22 mouse cellular contexts compared by ENCODE assay signal in the genomic region with DNA sequence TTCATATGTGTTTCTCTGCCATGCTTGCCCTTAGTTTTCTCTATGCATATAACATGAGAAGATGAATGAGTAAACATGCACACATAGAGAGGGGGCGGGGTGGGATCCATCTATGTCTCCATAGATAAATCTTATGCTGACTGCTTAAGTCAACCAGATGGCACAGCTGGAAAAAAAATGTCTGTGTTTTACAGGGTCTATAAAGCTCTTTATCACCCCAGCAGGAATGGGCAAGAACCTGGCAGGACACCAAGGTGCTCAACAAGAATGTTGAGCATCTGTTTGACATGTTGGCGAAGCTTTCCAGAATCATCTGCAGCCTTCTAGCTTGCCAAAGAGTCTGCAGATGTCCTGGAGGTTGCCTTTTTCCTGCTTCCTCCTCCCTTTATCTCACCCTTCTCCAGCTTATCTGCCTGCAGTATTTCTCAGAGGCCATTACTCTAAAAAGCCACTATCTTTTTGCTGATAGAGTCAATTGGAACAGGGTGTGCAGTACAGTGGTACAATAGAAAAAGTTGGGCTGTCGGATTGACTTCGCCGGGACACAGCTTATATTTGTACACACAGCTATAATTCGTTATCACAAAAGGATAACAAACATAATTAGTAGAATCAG.
DNase-seq lines count a peak whose midpoint lies in the region; ATAC-seq and TF ChIP-seq lines count a peak whose summit lies in the region.
"Had no signal": no experiment of that assay in that cellular context is flagged by ENCODE, and none has a peak within 500 bp of the region (broad histone marks: within the 10 kb centered on the region; RNA-seq: fewer than 3 reads in every experiment).

No protein-coding gene starts in this region.

- H3K4me3 ChIP-seq in forebrain, embryonic 13.5 days: no peak overlapping the region
- H3K4me3 ChIP-seq in forebrain, embryonic 10.5 days: no peak overlapping the region
- no peak overlapping the region for H3K4me3 ChIP-seq in heart, embryonic 15.5 days
- H3K4me3 ChIP-seq in heart, embryonic 10.5 days: no peak overlapping the region
- H3K4me3 ChIP-seq in hindbrain, postnatal 0 days (ENCODE audit: low read length): no peak overlapping the region
- H3K4me3 ChIP-seq in hindbrain, embryonic 11.5 days (ENCODE audit: low read depth, low read length): no peak overlapping the region
- H3K4me3 ChIP-seq: embryonic facial prominence, embryonic 12.5 days; layer of hippocampus, adult 2 months; limb, embryonic 13.5 days; midbrain, embryonic 15.5 days had no signal

- no peaks in the 10 kb centered on the region for H3K9me3 ChIP-seq in forebrain, embryonic 13.5 days (replicated peaks)
- H3K9me3 ChIP-seq in forebrain, embryonic 10.5 days: no peaks in the 10 kb centered on the region
- no peaks in the 10 kb centered on the region for H3K9me3 ChIP-seq in heart, embryonic 15.5 days (replicated peaks)
- no peaks in the 10 kb centered on the region for H3K9me3 ChIP-seq in heart, embryonic 10.5 days
- H3K9me3 ChIP-seq in hindbrain, postnatal 0 days (ENCODE audit: low read length): no peaks in the 10 kb centered on the region
- no peaks in the 10 kb centered on the region for H3K9me3 ChIP-seq in hindbrain, embryonic 11.5 days (ENCODE audit: control insufficient read depth, low read length)
- H3K9me3 ChIP-seq: embryonic facial prominence, embryonic 12.5 days; limb, embryonic 13.5 days; midbrain, embryonic 15.5 days had no signal

- no peak overlapping the region for H3K9ac ChIP-seq in forebrain, embryonic 13.5 days
- H3K9ac ChIP-seq in heart, embryonic 15.5 days: no peak overlapping the region
- H3K9ac ChIP-seq in hindbrain, postnatal 0 days (replicated peaks; ENCODE audit: low read length): no peak overlapping the region
- H3K9ac ChIP-seq in hindbrain, embryonic 11.5 days (ENCODE audit: low read depth, low read length): no peak overlapping the region
- H3K9ac ChIP-seq: embryonic facial prominence, embryonic 12.5 days; limb, embryonic 13.5 days; liver, embryonic 14.5 days; midbrain, embryonic 15.5 days had no signal

- ATAC-seq in forebrain, embryonic 13.5 days: peak; percentile 62; the same call in 1 of the 2 replicates
- ATAC-seq in heart, embryonic 15.5 days (replicated peaks; ENCODE audit: insufficient number of reproducible peaks, insufficient read depth, low FRiP score, low read depth): peak; percentile 73
- ATAC-seq in hindbrain, postnatal 0 days: peak; percentile 64
- ATAC-seq in hindbrain, embryonic 11.5 days (ENCODE audit: low FRiP score): no peak
- ATAC-seq: lung, postnatal 0 days; midbrain, embryonic 15.5 days had no signal

- DNase-seq in forebrain, embryonic 10.5 days (ENCODE audit: extremely low spot score, low spot score): no peak
- DNase-seq in heart, embryonic 10.5 days (ENCODE audit: low spot score): no peak
- peak; percentile 71 for DNase-seq in hindbrain, postnatal 0 days (ENCODE audit: low spot score)
- no peak for DNase-seq in hindbrain, embryonic 11.5 days (ENCODE audit: low spot score)
- peak; percentile 24 for DNase-seq in brain, adult 2 months (ENCODE audit: low read depth, low spot score)
- no peak for DNase-seq in kidney, postnatal 36 days
- DNase-seq: adrenal gland, adult 2 months; cerebellum, adult 11-12 months; gastrocnemius, postnatal 14 days; kidney, adult 11 months; retina, postnatal 1 day; spleen, adult 18-20 months; thymus, adult 18-20 months had no signal

- H3K4me2 ChIP-seq in forebrain, embryonic 13.5 days: no peak overlapping the region
- H3K4me2 ChIP-seq in heart, embryonic 15.5 days: no peak overlapping the region
- H3K4me2 ChIP-seq in hindbrain, postnatal 0 days (ENCODE audit: low read depth, low read length): no peak overlapping the region
- H3K4me2 ChIP-seq in hindbrain, embryonic 11.5 days (replicated peaks; ENCODE audit: low read depth, low read length): no peak overlapping the region
- H3K4me2 ChIP-seq: embryonic facial prominence, embryonic 12.5 days; limb, embryonic 13.5 days; midbrain, embryonic 15.5 days had no signal

- no peak overlapping the region for H3K27ac ChIP-seq in forebrain, embryonic 13.5 days
- H3K27ac ChIP-seq in forebrain, embryonic 10.5 days: no peak overlapping the region
- H3K27ac ChIP-seq in heart, embryonic 15.5 days: no peak overlapping the region
- no peak overlapping the region for H3K27ac ChIP-seq in heart, embryonic 10.5 days
- no peak overlapping the region for H3K27ac ChIP-seq in hindbrain, postnatal 0 days
- no peak overlapping the region for H3K27ac ChIP-seq in hindbrain, embryonic 11.5 days (ENCODE audit: low read depth, low read length)
- H3K27ac ChIP-seq: embryonic facial prominence, embryonic 12.5 days; kidney, postnatal 0 days; layer of hippocampus, adult 2 months; limb, embryonic 13.5 days; liver, embryonic 14.5 days; midbrain, embryonic 15.5 days had no signal

- no peaks in the 10 kb centered on the region for H3K27me3 ChIP-seq in forebrain, embryonic 13.5 days
- H3K27me3 ChIP-seq in forebrain, embryonic 10.5 days (ENCODE audit: poor library complexity, severe bottlenecking): no peaks in the 10 kb centered on the region
- H3K27me3 ChIP-seq in heart, embryonic 15.5 days: no peaks in the 10 kb centered on the region
- no peaks in the 10 kb centered on the region for H3K27me3 ChIP-seq in heart, embryonic 10.5 days (ENCODE audit: insufficient read depth, poor library complexity, severe bottlenecking)
- H3K27me3 ChIP-seq in hindbrain, postnatal 0 days (ENCODE audit: insufficient read depth, low read length): no peaks in the 10 kb centered on the region
- H3K27me3 ChIP-seq in hindbrain, embryonic 11.5 days (ENCODE audit: control insufficient read depth, insufficient read depth, low read length): no peaks in the 10 kb centered on the region
- H3K27me3 ChIP-seq: embryonic facial prominence, embryonic 12.5 days; limb, embryonic 13.5 days; midbrain, embryonic 15.5 days had no signal

- no peak for TF ChIP-seq CTCF in hindbrain, postnatal 0 days (IDR thresholded peaks at IDR 0.05; ENCODE audit: low read depth)

- H3K4me1 ChIP-seq in forebrain, embryonic 13.5 days: no peaks in the 10 kb centered on the region
- no peaks in the 10 kb centered on the region for H3K4me1 ChIP-seq in forebrain, embryonic 10.5 days
- H3K4me1 ChIP-seq in heart, embryonic 15.5 days (replicated peaks): peaks cover 13% of the 10 kb centered on the region
- peaks cover 10% of the 10 kb centered on the region; the same call in 1 of the 2 replicates for H3K4me1 ChIP-seq in heart, embryonic 10.5 days
- H3K4me1 ChIP-seq in hindbrain, postnatal 0 days (ENCODE audit: insufficient read depth, low read length): no peaks in the 10 kb centered on the region
- no peaks in the 10 kb centered on the region for H3K4me1 ChIP-seq in hindbrain, embryonic 11.5 days (replicated peaks; ENCODE audit: control insufficient read depth, insufficient read depth, low read length)
- H3K4me1 ChIP-seq: embryonic facial prominence, embryonic 12.5 days; limb, embryonic 13.5 days; midbrain, embryonic 15.5 days had no signal

- H3K36me3 ChIP-seq in forebrain, embryonic 13.5 days (ENCODE audit: poor library complexity, severe bottlenecking): no peaks in the 10 kb centered on the region
- no peaks in the 10 kb centered on the region for H3K36me3 ChIP-seq in forebrain, embryonic 10.5 days (replicated peaks)
- no peaks in the 10 kb centered on the region for H3K36me3 ChIP-seq in heart, embryonic 15.5 days
- no peaks in the 10 kb centered on the region for H3K36me3 ChIP-seq in heart, embryonic 10.5 days
- no peaks in the 10 kb centered on the region for H3K36me3 ChIP-seq in hindbrain, postnatal 0 days (ENCODE audit: insufficient read depth, low read length)
- H3K36me3 ChIP-seq in hindbrain, embryonic 11.5 days (ENCODE audit: control insufficient read depth, insufficient read depth, low read length): no peaks in the 10 kb centered on the region
- H3K36me3 ChIP-seq: embryonic facial prominence, embryonic 12.5 days; limb, embryonic 13.5 days; midbrain, embryonic 15.5 days had no signal

- WGBS in forebrain, embryonic 13.5 days: 84% methylated on average over 6 of the region's 6 CpGs
- 91% methylated on average over 6 of the region's 6 CpGs for WGBS in forebrain, embryonic 10.5 days
- 32% methylated on average over 6 of the region's 6 CpGs for WGBS in heart, embryonic 15.5 days
- 34% methylated on average over 6 of the region's 6 CpGs for WGBS in heart, embryonic 10.5 days
- 86% methylated on average over 6 of the region's 6 CpGs for WGBS in hindbrain, postnatal 0 days
- WGBS in hindbrain, embryonic 11.5 days: 86% methylated on average over 6 of the region's 6 CpGs

Comparison
In these comparisons a context has a peak if more than half of its experiments do, and no peak if none do; other contexts are left out.
1. DNase-seq: peak in hindbrain, postnatal 0 days (single experiment) and brain, adult 2 months (single experiment); none in forebrain, embryonic 10.5 days (single experiment), heart, embryonic 10.5 days (single experiment), hindbrain, embryonic 11.5 days (single experiment) and kidney, postnatal 36 days (0 of 2).